In genomic region chr6:136172801-136173190, GRCm38 (mm10) we compare ENCODE assay signal across 8 mouse cellular contexts. TPM values are rescaled to one million over a fixed set of nuclear protein-coding genes. Genes with fewer than 3 reads are reported as not detected.
DNase-seq lines count a peak whose midpoint lies in the region; ATAC-seq lines count a peak whose summit lies in the region.

No protein-coding gene starts in this region.

- peak overlapping the region; percentile 64 for H3K9ac ChIP-seq in hindbrain, embryonic 12.5 days
- peak overlapping the region; percentile 57 for H3K9ac ChIP-seq in neural tube, embryonic 12.5 days

- DNase-seq in kidney, postnatal 14 days: peak; percentile 3
- DNase-seq in kidney, adult 9 months: no peak
- peak; percentile 49 for DNase-seq in embryo, embryonic 11 days
- DNase-seq in layer of hippocampus, adult 18-20 months (ENCODE audit: low spot score in 2 of 2): no peak
- DNase-seq in adrenal gland, postnatal 36 days: no peak
- DNase-seq in lung, postnatal 14 days: no peak

- under 1% methylated on average over 15 of the region's 15 CpGs for WGBS in hindbrain, embryonic 12.5 days
- WGBS in neural tube, embryonic 12.5 days: under 1% methylated on average over 15 of the region's 15 CpGs

- peak overlapping the region; percentile 56 for H3K4me3 ChIP-seq in hindbrain, embryonic 12.5 days
- peak overlapping the region; percentile 51 for H3K4me3 ChIP-seq in neural tube, embryonic 12.5 days

- no peaks in the 10 kb centered on the region for H3K9me3 ChIP-seq in hindbrain, embryonic 12.5 days (replicated peaks)
- no peaks in the 10 kb centered on the region for H3K9me3 ChIP-seq in neural tube, embryonic 12.5 days

- peak; percentile 35 for ATAC-seq in hindbrain, embryonic 12.5 days (ENCODE audit: low FRiP score)
- peak; percentile 51 for ATAC-seq in neural tube, embryonic 12.5 days (ENCODE audit: low FRiP score, low read depth)

- H3K36me3 ChIP-seq in hindbrain, embryonic 12.5 days: no peaks in the 10 kb centered on the region
- no peaks in the 10 kb centered on the region for H3K36me3 ChIP-seq in neural tube, embryonic 12.5 days

- peaks cover 27% of the 10 kb centered on the region for H3K27me3 ChIP-seq in hindbrain, embryonic 12.5 days
- H3K27me3 ChIP-seq in neural tube, embryonic 12.5 days (replicated peaks): peaks cover 21% of the 10 kb centered on the region

- peaks cover 13% of the 10 kb centered on the region for H3K4me1 ChIP-seq in hindbrain, embryonic 12.5 days
- peaks cover 8% of the 10 kb centered on the region for H3K4me1 ChIP-seq in neural tube, embryonic 12.5 days

- peak overlapping the region; percentile 76 for H3K27ac ChIP-seq in hindbrain, embryonic 12.5 days
- H3K27ac ChIP-seq in neural tube, embryonic 12.5 days: peak overlapping the region; percentile 20; the same call in 1 of the 2 replicates

- peak overlapping the region; percentile 93 for H3K4me2 ChIP-seq in hindbrain, embryonic 12.5 days (replicated peaks)
- H3K4me2 ChIP-seq in neural tube, embryonic 12.5 days (replicated peaks): peak overlapping the region; percentile 87

RNA-seq across cellular contexts. Expression of gene Grin2b, which starts 0.5 kb away (rescaled TPM):
- 10.0 and 15.7 TPM in 2 replicates for polyA plus RNA-seq in hindbrain, embryonic 12.5 days (2016; fragmentation: Nextera tagmentation; extraction: Ambion mirVana)
- polyA plus RNA-seq in neural tube, embryonic 12.5 days (2016; fragmentation: Nextera tagmentation; extraction: Ambion mirVana): 15.1 and 15.4 TPM in 2 replicates
- total RNA-seq in layer of hippocampus, adult 18-20 months (2021): 100 to 1,000 TPM; 292 to 326 TPM
- under 1 TPM; 0.23 to 0.40 TPM for total RNA-seq in adrenal gland, postnatal 36 days (2021)

Comparison
In these comparisons a context has a peak if more than half of its experiments do, and no peak if none do; other contexts are left out.
1. DNase-seq: peak in kidney, postnatal 14 days (single experiment) and embryo, embryonic 11 days (single experiment); none in kidney, adult 9 months (single experiment), layer of hippocampus, adult 18-20 months (0 of 2), adrenal gland, postnatal 36 days (0 of 2) and lung, postnatal 14 days (single experiment).
2. RNA of gene Grin2b, which starts 0.5 kb away (total RNA-seq): 292 to 326 TPM in layer of hippocampus, adult 18-20 months; 0.23 to 0.40 TPM in adrenal gland, postnatal 36 days; every median in the first group is over 100 times any median in the second.